Mouse (Mus musculus) intestine, embryonic 15.5 days (tissue): ENCODE data around the gene Txlna. TPM values are rescaled to one million over a fixed set of nuclear protein-coding genes. Genes with fewer than 3 reads are reported as not detected.
A peak's percentile ranks its signal among the peaks of the same experiment; 100 is the strongest.

ENCODE experiments used
- ATAC-seq: fragments of 200-750 bp; cut with Nextera tagmentation; 2 replicates; pipeline ENCODE4 v1.8.0; 2017; ENCODE audit warnings: moderate TSS enrichment, moderate library complexity
- H3K27ac ChIP-seq: fragments of 300-500 bp; sonication (generic); 2 replicates; pipeline ENCODE4 v1.5.1; 2015; ENCODE audit warnings: mild to moderate bottlenecking, inconsistent platforms
- H3K27me3 ChIP-seq: fragments of 300-500 bp; sonication (generic); replicated peaks from 2 replicates; pipeline ENCODE4 v1.6.1; 2015; ENCODE audit warnings: inconsistent platforms
- H3K36me3 ChIP-seq: fragments of 300-500 bp; sonication (generic); 2 replicates; pipeline ENCODE4 v1.6.1; 2015; ENCODE audit warnings: inconsistent platforms
- H3K4me1 ChIP-seq: fragments of 300-500 bp; sonication (generic); replicated peaks from 2 replicates; pipeline ENCODE4 v1.6.1; 2015; ENCODE audit warnings: inconsistent platforms
- H3K4me2 ChIP-seq: fragments of 300-500 bp; sonication (generic); replicated peaks from 2 replicates; pipeline ENCODE4 v1.6.1; 2015; ENCODE audit warnings: mild to moderate bottlenecking, inconsistent platforms
- H3K4me3 ChIP-seq: fragments of 300-500 bp; sonication (generic); replicated peaks from 2 replicates; pipeline ENCODE4 v1.5.1; 2015; ENCODE audit warnings: inconsistent platforms
- H3K9ac ChIP-seq: fragments of 300-500 bp; sonication (generic); 2 replicates; pipeline ENCODE4 v1.6.1; 2015; ENCODE audit warnings: inconsistent platforms
- H3K9me3 ChIP-seq: fragments of 300-500 bp; sonication (generic); 2 replicates; pipeline ENCODE4 v1.6.1; 2016; ENCODE audit warnings: inconsistent platforms
- WGBS: fragments of 180-500 bp; shearing (Covaris S2); methylation state at CpG from one replicate; pipeline ENCODE4 v1.1.7; 2015; 5-methylcytosine and 5-hydroxymethylcytosine counted together
- polyA plus RNA-seq: library from polyadenylated mRNA; unstranded; fragments of >200 nt; fragmentation: Nextera tagmentation; extraction: Ambion mirVana; gene quantifications from 2 replicates; pipeline ENCODE4 v1.2.1, GENCODE M21; 2015

Txlna gene
- polyA plus RNA-seq, 1 experiment from 2014 or later = 57.4 TPM

DNA sequence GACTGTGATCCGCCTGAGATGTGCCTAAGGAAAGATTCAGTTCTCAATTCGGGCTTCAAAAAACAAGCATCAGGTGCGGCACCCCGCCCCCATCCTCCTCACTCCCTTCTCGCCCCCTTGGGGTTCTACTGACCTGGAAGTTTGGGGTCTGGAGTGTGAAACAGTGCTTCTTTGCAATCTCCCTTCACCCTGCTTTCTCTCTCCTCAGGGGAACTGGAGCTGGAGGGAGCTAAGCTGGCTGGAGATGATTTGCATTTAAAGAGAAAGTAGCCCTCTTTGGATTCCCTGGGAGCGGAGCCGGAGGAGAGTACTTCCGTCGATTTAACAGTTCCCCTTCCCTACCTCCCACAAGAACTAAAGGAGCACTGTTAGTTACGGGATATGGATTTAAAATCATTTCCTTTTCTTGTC, 17.2 kb downstream of the Txlna start, which contains the start of gene Ccdc28b:
Gene Ccdc28b (minus strand): TSS at position 267 of the 411 bp plus-strand sequence.
- under 1% methylated on average over 10 of the region's 10 CpGs for WGBS
- H3K4me1 ChIP-seq = peaks cover 36% of the 10 kb centered on the region
- H3K9ac ChIP-seq = peak within 1 kb of the TSS; percentile 81
- H3K36me3 ChIP-seq = peaks cover 23% of the 10 kb centered on the region
- H3K27ac ChIP-seq = peak within 1 kb of the TSS; percentile 86
- ATAC-seq = peak; percentile 50
- H3K4me3 ChIP-seq = peak within 1 kb of the TSS; percentile 62
- H3K4me2 ChIP-seq = peak within 1 kb of the TSS; percentile 87
- no peaks in the 10 kb centered on the region for H3K9me3 ChIP-seq
- no peaks in the 10 kb centered on the region for H3K27me3 ChIP-seq

- Histone ChIP-seq H3K36me3 (peaks cover 16% of the 10 kb centered on the region; the same call in 1 of the 2 replicates), H3K4me3 (peak overlapping the region; percentile 62), H3K27me3 (no peaks in the 10 kb centered on the region), H3K27ac (peak overlapping the region; percentile 86), H3K9ac (peak overlapping the region; percentile 81), H3K4me1 (peaks cover 41% of the 10 kb centered on the region), H3K4me2 (peak overlapping the region; percentile 87), H3K9me3 (no peaks in the 10 kb centered on the region)
- 18% methylated on average over 8 of the region's 8 CpGs for WGBS
- no peak for ATAC-seq
Observed at GRCm38 (mm10) chr4:129622803-129623535, 17.9 kb downstream of the Txlna start.

GRCm38 (mm10) chr4:129622120-129622802, 18.6 kb downstream of the Txlna start:
- H3K4me3 ChIP-seq = peak overlapping the region; percentile 62; the same call in 1 of the 2 replicates
- H3K4me1 ChIP-seq = peaks cover 42% of the 10 kb centered on the region
- H3K9ac ChIP-seq = peak overlapping the region; percentile 81; the same call in 1 of the 2 replicates
- H3K27ac ChIP-seq = no peak overlapping the region
- H3K9me3 ChIP-seq = no peaks in the 10 kb centered on the region
- peak overlapping the region; percentile 87 for H3K4me2 ChIP-seq
- no peak for ATAC-seq
- WGBS = 80% methylated on average over 11 of the region's 11 CpGs
- H3K36me3 ChIP-seq = peaks cover 10% of the 10 kb centered on the region; the same call in 1 of the 2 replicates
- H3K27me3 ChIP-seq = no peaks in the 10 kb centered on the region

DNA sequence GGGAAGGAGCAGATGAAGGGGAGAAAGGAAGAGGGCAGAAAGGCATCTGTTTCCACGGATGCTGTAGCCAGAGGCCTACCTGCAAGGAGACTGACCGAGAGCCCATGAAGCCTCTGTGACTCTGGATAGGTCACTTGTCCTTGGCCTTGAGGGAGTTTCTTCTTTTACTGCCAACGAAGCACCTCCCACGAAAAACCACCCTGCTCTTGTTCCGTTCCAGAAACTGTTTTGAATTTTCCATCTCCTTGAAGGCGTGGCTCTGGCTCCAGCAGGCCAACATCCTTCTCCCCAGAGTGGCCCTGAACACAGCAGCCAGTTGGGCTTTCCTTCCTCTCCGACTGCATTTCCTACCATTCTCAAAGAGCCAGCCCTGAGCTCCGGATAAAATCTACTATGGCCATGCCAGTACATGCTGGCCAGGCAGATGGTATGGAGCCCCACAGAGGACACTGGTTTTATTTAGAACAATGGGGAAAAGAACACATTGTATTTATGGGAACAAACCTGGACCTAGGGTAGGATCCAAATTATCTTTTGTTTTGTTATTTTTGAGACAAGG, 19.5 kb downstream of the Txlna start:
- no peak overlapping the region for H3K9ac ChIP-seq
- H3K4me2 ChIP-seq = no peak overlapping the region

GRCm38 (mm10) chr4:129620419-129621282, 20.2 kb downstream of the Txlna start:
- no peak overlapping the region for H3K9ac ChIP-seq

More for the DNA sequence above, 19.5 kb downstream of the Txlna start:
- Histone ChIP-seq H3K9me3 (no peaks in the 10 kb centered on the region), H3K4me3 (no peak overlapping the region), H3K36me3 (0 out of 2 replicates have a peak, but pooled peaks cover 2% of the 10 kb centered on the region), H3K27ac (peak overlapping the region; percentile 42; the same call in 1 of the 2 replicates), H3K27me3 (no peaks in the 10 kb centered on the region), H3K4me1 (peaks cover 39% of the 10 kb centered on the region)
- ATAC-seq = no peak
- WGBS = 80% methylated on average over 8 of the region's 8 CpGs

GRCm38 (mm10) chr4:129618786-129619691, 21.8 kb downstream of the Txlna start, which contains the start of gene Iqcc:
Iqcc (minus strand) TSS chr4:129619099.
- Histone ChIP-seq H3K9ac (peak within 1 kb of the TSS; percentile 70), H3K4me3 (peak within 1 kb of the TSS; percentile 65), H3K27me3 (no peaks in the 10 kb centered on the region), H3K9me3 (no peaks in the 10 kb centered on the region), H3K4me2 (peak within 1 kb of the TSS; percentile 70), H3K36me3 (no peaks in the 10 kb centered on the region), H3K27ac (peak within 1 kb of the TSS; percentile 83), H3K4me1 (peaks cover 23% of the 10 kb centered on the region)
- 4% methylated on average over 44 of the region's 44 CpGs for WGBS
- ATAC-seq = peak; percentile 93

More at GRCm38 (mm10) chr4:129620419-129621282, 20.2 kb downstream of the Txlna start:
- H3K4me3 ChIP-seq = no peak overlapping the region
- no peaks in the 10 kb centered on the region for H3K36me3 ChIP-seq
- H3K9me3 ChIP-seq = no peaks in the 10 kb centered on the region
- no peak for ATAC-seq
- H3K4me2 ChIP-seq = no peak overlapping the region
- peaks cover 34% of the 10 kb centered on the region for H3K4me1 ChIP-seq
- WGBS = 79% methylated on average over 11 of the region's 11 CpGs
- H3K27me3 ChIP-seq = no peaks in the 10 kb centered on the region
- H3K27ac ChIP-seq = peak overlapping the region; percentile 42; the same call in 1 of the 2 replicates

DNA sequence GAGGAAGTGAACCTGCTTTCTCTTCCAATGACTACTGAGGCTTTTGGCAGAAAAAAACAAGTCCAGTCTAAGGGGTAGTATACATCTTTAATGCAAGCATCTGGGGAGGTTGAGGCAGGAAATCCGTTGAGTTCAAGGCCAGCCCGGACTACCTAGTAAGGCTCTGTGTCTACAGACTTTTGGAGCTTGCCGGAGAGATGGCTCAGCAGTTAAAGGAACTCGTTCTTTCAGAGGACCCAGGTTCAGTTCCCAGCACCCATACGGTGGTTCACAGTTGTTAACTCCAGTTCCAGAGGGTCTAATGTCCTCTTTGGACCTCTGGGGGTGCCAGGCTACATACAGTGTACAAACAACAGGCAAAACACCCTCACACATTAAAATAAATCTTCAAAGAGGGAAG, 22.8 kb downstream of the Txlna start:
- H3K4me3 ChIP-seq = peak overlapping the region; percentile 65
- H3K4me1 ChIP-seq = peaks cover 21% of the 10 kb centered on the region
- H3K9me3 ChIP-seq = no peaks in the 10 kb centered on the region
- H3K9ac ChIP-seq = peak overlapping the region; percentile 70
- H3K4me2 ChIP-seq = peak overlapping the region; percentile 70
- ATAC-seq = no peak
- no peaks in the 10 kb centered on the region for H3K27me3 ChIP-seq
- H3K36me3 ChIP-seq = no peaks in the 10 kb centered on the region
- no peak overlapping the region for H3K27ac ChIP-seq
- WGBS = 97% methylated on average over 5 of the region's 5 CpGs

DNA sequence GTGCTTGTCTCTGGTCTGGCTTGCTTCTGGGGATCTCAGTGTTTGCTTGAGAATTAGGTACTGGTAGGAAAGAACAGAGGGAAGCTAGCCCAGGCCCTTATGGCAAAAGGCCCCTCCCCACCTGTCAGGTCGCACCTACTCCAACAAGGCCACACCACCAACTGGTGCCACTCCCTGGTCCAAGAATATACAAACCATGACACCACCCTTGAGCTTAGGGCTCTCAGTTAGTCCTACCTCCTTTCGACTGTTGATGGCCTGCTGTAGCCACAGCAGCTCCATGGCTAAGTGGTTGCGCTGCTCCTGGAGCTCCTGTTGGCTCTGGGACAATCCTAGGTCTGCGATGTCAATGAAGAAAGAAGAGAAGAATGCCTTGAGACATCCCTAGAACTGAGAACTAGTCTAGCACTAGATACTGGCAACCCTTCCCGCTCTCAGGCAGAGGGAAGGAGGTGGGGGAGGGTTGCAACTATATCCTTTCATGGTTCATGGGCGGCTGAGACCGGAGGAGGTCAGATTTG, 23.7 kb downstream of the Txlna start:
- Histone ChIP-seq H3K9ac (no peak overlapping the region), H3K9me3 (no peaks in the 10 kb centered on the region), H3K4me3 (no peak overlapping the region), H3K36me3 (no peaks in the 10 kb centered on the region), H3K27ac (no peak overlapping the region), H3K27me3 (no peaks in the 10 kb centered on the region), H3K4me2 (no peak overlapping the region), H3K4me1 (peaks cover 12% of the 10 kb centered on the region)
- 96% methylated on average over 7 of the region's 7 CpGs for WGBS
- no peak for ATAC-seq

DNA sequence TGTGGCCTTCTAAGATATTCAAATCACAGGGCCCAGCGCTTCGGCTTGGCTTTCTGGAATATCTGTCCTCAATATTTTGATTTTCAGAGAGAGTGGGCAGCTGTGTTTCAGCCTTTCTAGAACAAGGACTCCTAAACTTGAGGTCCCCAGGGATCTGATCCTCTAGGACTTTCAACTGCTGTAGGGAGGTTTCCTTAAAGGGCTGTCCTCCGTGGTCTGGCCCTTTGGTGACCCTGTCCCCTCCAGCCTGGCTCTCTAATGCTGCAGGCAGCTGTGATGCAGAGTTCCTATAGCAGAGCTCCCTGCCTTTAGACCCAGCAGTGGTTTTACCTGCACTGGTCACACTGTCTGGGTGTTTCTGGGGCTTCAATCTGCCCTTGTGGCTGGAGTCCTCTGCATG, 24.2 kb downstream of the Txlna start:
- Histone ChIP-seq H3K36me3 (no peaks in the 10 kb centered on the region), H3K9ac (no peak overlapping the region), H3K4me2 (no peak overlapping the region), H3K27me3 (no peaks in the 10 kb centered on the region), H3K4me1 (peaks cover 9% of the 10 kb centered on the region), H3K4me3 (no peak overlapping the region), H3K27ac (no peak overlapping the region), H3K9me3 (no peaks in the 10 kb centered on the region)
- WGBS = 91% methylated on average over 3 of the region's 3 CpGs
- no peak for ATAC-seq

- Histone ChIP-seq H3K4me2 (no peak overlapping the region), H3K36me3 (no peaks in the 10 kb centered on the region), H3K4me3 (no peak overlapping the region), H3K27ac (no peak overlapping the region), H3K27me3 (no peaks in the 10 kb centered on the region), H3K4me1 (peaks cover 5% of the 10 kb centered on the region; the same call in 1 of the 2 replicates), H3K9me3 (no peaks in the 10 kb centered on the region), H3K9ac (no peak overlapping the region)
- no peak for ATAC-seq
- WGBS = 83% methylated on average over 9 of the region's 9 CpGs
Observed at GRCm38 (mm10) chr4:129615801-129616290, 25.0 kb downstream of the Txlna start.
